Mouse (Mus musculus) adrenal gland, adult 2 months (tissue): Measurements from ENCODE around the gene Pdzd2. TPM values are rescaled to one million over a fixed set of nuclear protein-coding genes. Genes with fewer than 3 reads are reported as not detected.

ENCODE experiments used
- DNase-seq: peaks from one replicate; pipeline ENCODE4 v3.0.0; 2021
- polyA plus RNA-seq: library from polyadenylated mRNA; depleted of rRNA; stranded (reverse); fragments of >200 nt; gene quantifications from 2 replicates; pipeline ENCODE4 v1.2.3, GENCODE M21; 2012
- total RNA-seq, 2 experiments: library from RNA; stranded (reverse); gene quantifications; 2 replicates each; pipeline ENCODE4 v1.2.3; 2021

Pdzd2 gene
- total and polyA plus RNA-seq, 3 experiments, result 7.0 to 21.4 (median 13.3) TPM

DNA sequence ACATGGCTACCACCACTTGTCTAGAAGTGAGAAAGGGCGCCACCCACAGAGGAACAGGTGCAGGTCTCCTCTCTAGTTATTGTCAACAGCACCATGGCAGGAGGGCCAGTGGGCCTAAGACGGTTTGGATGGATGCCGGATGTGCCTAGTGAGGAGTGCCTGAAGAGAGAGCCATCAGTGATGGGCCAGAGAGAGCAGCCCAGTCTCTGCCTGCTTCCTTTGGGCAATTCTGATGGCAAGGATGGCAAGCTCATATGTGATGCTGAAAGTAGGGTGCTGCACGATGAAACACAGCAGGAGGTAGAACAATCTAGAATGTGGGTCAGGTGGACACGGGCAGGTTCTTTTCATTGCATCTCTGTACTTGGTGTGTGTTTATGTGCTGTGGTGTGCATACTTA lies 117.0 kb downstream of the Pdzd2 start:
- no peak for DNase-seq

DNA sequence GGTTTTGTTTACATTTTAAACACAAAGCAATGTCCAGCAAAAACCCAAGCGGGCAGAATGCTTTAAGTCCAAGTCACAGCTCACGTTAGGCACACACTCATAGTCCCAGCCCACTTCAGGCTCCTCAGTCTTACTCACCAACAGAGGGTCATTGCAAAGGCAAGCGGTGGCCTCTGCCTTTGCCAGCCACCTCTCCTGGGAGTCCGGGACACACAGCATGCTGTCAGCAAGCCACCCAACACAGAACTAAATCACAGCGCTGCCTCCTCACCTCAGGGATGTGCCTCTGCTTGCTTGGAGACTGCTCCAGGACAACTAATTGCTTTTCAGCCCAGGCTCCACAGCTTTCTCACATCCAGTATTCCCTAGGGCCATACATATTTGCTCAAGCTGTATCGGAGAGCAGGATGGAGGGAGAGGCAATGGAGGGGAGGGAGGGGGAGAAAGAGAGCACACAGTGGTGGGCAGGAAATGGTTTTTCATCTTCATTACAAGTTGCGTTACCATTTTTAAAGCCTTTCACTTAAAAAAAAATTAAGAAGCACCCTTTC lies 117.6 kb downstream of the Pdzd2 start:
- DNase-seq, result no peak

DNA sequence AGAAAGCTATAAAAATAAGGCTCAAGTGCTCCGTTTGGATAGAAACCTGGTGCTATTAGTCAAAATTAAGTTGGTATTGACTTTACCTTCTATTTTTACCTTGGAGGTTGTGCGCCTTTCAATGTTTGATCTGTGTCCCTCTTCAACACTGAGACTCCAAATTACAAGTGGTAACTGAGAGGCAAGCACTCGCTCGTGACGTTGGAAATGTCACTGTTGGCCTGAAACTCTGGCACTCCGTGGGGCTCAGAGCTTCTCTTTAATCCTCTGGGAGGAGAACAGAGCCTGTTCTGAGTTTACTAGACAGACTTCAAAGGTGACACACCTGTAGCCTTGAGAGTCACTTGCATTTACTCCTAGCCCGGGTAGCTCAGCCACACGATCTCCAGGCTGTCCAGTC lies 120.5 kb downstream of the Pdzd2 start:
- DNase-seq, result no peak

DNA sequence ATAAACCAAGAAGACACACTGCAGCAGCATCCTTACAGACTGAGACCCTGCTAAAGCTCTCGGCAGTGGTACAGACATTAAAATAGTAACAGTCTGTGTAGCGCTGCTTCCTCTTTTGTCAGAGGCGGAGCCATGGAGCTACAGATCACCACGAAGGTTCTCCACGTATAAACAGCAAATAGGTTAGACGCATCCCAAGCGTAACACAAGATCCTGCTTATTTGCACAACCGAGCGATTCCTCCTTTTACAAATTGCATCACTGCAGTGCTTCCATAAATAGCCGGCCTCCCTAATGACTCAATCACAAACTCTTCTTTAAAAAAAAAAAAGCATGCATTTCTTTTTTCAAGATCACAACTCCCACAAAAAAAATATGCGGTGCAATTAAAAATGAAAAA lies 122.1 kb downstream of the Pdzd2 start:
- DNase-seq, result no peak

DNA sequence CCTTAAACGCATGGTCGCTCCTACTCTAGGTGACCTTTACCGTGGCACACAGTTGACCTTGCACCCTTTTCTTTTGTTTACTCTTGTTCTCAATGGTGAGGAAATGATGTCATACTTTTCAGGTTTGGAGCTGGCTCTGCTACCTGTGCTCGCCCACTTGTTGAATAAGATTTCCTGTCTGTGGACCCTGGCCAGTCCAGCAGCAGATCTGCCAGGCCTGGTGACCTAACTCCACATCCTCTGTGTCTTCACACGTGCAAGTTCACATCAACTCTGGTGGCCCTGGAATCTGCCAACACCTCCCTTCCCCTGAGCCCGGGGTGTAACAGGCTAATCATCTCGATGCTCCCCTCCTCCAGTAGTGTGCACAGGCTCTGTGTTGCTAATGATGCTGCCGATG lies 122.5 kb downstream of the Pdzd2 start:
- no peak for DNase-seq

DNA sequence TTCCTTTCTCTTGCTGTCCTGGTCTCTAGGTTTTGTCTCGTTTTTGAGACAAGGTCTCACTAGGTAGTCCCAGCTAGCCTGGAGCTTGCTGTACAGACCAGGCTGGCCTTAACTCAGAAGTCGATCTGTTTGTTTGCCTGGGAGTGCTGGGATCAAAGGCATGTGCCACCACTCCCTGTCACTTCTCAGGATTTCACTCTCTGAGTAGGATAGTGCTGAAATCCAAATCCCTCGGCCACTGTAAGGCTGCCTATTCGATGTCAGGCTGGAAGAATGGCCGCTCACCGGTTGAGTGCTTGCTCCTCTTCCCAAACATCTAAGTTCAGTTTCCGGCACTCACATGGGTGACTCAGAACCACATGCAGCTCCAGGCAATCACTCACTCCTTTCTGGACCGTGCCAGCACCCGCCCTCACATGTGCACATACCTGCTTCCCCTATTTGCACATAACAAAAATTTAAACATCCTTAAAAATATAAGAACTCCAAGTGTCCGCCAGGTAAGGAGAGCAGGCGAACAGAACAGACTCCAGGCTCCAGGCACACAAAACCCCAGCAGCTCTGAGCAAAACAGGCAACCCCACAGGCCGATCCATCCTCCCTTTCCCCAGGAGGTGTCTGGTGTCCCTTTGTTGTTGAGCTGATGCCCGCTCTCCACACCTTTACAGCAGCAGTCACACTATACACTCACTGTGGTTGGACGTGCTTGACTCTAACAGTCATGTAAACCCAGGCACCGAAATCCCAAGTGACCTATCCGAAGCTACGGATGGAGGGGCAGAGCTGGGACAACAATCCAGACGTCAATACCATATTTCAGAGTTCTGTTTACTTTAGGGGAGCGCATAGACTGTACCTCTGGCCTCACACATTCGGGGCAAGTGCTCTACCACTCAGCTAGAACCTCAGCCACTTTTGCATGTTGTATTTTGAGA lies 124.5 kb downstream of the Pdzd2 start:
- DNase-seq, result no peak

DNA sequence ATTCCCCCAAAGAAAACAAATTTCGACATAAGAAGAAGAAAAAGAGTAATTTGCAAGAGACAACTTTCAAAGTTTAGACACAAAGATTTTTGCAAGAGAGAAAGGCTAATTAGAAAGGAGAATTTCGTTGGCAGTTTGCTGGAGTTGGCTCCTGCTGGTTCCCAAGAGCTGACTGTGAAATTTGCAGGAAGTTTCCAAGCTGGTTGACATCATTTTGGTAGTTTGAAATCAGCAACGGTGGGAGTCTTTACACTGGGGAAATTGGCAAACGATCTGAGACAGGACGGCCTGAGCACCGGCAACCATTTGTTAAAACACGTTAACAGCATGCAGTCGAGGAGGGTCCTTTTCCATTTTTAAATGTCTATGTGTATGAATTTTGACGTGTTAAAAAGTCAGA lies 125.7 kb downstream of the Pdzd2 start:
- DNase-seq, result no peak

DNA sequence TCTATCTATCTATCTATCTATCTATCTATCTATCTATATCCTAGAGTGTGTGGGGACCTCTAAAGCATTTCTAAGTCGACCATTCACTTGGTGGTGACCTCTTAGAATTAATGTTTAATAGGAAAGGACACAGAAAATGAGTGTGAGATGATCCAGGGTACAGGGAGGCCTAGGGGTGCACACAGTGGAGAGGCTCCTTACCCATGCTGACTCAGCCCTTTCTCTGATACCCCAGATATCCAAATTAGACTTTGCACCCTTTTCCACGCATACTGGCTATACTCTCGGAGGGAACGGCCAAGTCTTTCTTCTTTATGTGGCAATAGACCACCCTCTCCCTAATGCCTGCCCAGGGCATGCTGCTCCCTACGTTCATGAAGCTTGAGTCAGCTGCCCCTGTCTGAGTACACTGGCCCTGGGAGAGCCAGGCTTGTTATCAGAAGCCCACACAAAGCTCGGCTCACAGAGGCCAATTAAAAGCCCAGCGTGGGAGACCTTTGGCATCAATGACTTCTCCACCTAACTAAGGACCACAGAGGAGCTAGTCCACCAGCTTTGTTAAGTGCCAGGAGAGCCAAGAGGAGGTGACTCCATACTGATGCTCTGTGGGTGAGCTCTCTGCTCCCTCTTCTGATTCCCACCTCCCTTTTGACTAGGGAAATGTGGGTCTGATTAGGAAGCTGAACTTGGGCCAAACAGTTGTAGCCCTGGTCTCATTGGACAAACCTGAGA lies 126.6 kb downstream of the Pdzd2 start:
- no peak for DNase-seq

DNA sequence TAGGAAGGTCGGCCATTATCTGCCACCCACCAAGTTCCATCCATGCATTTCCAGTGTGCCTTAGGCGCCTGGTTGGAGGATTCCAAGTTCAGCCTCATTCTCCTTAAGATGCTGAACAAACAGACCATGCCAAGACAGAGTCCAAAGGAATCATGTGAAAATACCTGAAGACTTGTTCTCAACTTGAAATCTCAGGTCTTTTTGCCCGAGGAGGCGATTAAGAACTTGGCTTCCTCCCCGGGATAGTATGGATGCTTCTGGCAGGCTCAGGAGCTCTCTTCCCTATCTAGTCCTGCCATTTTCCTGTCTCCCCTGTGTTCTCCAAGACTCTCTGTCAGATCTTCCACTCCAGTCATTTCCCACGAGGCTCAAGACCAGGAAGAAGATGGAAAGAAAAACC lies 131.6 kb downstream of the Pdzd2 start:
- no peak for DNase-seq

DNA sequence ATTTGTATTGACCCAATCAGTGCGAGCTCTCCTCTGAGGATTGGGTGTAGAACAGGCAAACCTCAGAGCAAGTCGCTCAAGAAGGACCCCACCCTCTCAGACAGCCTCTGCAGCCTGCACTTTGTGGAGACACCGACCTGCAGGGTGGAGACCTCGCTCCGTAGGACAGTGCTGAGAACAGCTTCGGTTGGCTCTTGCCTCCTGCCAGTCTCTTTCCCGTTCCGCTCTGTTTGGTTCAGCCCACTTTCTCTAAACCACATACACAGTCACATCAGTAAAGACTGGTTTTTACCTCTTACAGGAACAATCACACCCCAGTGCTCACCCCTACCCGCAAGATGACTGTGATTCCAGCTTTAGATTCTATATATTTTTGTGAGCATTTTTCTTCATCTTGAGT lies 133.4 kb downstream of the Pdzd2 start:
- no peak for DNase-seq

DNA sequence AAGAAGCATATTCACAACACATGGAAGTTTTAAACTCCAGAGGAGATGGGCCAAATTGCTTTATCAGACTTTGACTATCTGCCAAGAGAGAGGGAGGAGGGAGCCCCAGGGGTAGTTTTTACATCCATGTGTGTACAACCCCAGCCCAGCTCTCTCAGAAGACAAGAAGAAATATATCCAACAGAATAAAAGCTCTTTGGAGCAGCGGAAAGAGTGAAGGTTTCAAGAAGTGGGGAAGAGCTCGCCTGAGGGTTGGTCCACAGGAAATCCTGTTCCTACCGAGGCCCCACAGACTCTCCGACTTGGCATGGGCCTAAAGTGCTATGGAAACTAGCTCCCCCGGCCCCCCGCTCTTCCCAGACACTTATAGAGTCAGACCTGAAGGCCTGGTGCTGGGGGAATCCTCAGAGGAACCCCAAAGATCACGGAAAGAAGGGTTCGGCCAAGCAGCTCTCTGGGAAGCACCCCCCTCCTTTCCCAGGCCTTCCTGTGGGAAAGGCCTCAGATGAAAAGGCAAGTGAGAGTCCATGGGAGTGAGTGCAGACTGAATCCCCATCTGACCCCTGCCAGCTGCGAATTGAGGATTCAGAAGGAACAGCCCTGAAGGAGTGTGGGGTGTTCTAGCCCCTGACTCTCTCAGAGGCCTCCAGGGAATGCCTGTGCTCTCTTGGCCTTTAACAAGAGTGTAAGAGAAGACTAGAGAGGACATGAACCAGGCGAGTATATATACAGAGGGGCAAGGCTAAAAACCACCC lies 134.3 kb downstream of the Pdzd2 start:
- no peak for DNase-seq

DNA sequence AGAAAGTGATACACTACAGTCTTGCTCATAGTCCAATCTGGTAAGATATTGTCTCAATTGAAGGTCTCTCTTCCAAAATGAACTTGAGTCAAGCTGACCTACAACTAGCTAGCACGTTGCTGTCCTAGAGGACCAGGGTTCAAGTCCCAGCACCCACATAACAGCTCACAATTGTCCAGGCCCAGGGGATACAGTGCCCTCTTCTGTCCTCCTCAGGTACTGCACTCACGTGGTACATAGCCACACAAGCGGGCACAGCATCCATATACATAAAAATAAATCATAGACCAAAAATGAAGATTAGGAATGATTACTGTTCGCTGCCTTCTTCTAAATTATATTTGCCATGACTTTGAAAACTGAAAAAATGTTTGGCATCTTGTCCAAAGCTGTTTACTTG lies 136.1 kb downstream of the Pdzd2 start:
- DNase-seq, result no peak

DNA sequence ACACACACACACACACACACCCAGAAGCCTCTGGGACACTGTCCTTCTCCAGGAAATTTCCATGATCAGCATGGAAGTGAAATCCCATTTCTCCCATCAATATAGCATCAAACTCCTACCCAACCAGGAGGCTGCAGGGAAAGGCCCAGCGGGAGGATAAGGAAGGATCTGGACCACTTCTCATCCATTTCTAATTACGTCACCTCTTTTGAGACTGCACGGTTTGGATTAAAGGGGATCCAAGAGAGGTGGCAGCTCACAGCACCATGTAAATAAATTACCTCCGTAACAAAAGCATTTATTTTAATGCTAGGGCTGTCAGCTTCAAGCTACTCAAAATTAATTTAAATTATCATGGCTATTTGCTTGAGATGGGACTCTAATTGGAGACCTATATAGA lies 146.6 kb downstream of the Pdzd2 start:
- no peak for DNase-seq

DNA sequence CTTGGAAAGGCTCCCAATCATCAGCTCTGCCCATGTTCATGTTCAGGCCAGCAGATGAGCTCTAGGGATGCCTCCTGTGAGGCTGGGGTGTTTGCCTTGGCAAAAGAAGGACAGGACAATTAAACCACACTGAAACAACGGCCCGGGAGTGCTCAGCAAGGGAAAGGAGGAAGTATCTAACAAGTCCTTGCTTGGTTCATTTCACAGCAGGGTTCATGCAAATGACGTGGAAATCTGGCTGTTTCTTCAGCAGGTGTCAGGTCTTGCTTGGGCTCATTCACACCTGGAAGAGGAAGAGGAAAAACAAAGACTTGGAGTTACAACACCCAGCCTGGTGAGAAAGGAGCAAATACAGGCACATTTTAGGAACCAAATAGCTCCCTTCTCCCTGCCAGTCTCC lies 147.1 kb downstream of the Pdzd2 start:
- no peak for DNase-seq

DNA sequence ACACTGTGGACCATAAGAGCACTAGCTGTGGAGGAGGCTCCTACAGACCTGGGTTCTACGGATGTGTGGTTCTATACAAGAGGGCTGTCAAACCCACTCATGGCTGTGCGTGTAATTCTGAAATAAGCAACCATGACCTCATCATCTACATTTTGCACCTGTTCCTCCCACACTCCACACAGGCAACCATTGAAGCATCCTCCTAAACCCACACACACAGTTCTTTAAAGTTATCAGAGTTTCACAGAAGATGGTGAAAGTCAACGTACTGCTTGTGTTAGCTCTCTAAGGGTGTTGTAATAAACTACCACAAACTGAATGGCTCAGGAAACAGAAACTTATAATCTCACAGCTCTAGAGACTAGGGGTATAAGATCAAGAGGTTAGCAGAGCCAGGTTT lies 151.1 kb downstream of the Pdzd2 start:
- DNase-seq, result no peak

DNA sequence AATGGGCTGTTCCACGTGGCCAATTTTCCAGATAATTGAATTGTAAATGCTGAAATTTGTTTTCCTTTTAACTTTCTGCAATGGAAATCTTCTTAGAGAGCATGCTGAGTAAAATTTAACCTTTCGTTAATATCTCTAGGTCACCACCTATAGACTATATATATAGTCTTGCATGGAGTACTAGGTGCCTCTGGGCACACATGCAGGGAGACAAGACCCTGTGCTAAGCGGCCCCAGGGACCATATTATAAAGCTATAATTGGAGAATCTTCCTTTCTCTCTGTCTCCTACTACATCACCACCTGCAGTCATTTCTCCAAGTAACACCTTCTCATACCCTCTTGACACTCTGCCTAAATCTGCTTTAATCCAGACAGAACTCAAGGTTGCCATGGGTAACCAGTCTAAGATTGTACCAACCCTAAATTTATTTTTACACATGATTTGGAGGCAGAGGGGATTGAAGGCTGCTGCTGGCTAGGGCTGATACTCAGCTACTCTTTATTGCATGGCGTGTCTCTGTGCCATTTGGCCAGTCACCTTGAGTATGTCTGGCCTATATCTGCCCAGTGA lies 152.8 kb downstream of the Pdzd2 start:
- no peak for DNase-seq

DNA sequence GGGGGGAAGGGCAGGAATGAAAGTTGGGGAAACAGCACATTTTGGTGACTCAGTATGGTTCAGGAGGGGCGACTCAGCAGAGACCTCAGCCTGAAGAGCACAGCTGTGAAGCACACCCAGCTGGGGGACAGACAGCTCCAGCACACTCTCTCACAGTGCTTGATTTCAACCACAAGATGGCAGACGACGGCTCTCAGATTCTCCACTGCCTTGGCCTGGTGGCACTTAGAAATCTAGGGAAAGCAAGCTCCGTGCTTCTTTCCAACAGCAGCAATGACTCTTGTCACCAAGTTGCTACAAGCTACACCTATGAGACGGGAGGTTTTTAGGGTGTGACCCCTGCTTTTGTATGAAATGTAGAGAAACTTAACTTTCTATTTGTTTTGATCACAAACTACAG lies 153.6 kb downstream of the Pdzd2 start:
- peak; percentile 64 for DNase-seq

DNA sequence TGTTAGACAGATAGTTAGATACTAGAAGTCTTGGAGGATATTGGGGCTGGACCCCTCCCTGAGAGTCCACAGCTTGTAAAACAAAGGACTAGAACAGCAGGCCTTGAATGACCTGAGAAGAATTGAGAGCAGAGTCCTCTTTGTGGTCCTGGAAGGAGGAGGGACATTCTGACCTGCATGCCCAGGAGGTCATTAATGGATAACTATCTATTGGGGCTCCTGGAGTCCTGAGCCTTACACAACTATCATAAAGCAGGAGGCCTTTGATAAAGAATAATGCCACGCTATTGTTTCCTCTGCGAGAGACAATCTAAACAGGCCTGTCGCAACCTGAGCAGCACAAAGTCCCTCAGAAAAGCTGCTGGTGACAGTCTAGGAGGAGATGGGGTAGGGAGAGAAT lies 156.7 kb downstream of the Pdzd2 start:
- DNase-seq, result no peak

DNA sequence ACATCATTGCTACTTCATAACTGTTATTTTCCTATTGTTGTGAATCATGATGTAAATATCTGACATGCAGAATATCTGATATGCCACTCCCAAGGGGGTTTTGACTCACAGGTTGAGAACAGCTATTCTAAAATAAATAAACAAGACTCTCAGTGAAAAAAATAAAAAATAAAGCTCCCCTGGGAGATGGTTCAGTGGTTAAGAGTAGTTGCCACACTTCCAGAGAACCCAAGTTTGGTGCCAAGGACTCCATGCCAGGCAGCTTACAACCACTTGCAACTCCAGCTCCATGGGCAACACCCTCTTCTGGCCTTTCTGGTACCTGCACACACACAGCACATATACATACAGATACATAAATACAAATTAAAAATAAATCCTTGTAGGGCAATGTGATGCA lies 157.3 kb downstream of the Pdzd2 start:
- DNase-seq, result no peak

DNA sequence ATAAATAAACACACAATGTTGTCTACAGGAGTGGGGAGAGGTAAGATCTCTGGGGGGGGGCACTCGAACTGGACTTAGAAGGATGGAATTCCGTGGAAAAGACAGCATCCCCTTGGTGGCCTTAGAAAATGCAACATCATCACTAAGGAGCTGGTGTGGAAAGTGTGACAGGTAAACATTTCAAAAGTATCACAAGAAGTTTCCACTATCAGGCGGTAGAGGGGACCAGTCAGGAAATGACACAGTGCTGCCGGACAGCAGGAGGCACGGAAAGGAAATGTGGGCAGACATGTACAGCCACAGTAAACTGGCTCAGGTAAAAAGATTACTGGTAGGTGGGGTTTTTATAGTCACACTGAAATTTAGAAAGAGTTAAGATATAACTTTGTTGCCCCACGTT lies 160.5 kb downstream of the Pdzd2 start:
- no peak for DNase-seq

DNA sequence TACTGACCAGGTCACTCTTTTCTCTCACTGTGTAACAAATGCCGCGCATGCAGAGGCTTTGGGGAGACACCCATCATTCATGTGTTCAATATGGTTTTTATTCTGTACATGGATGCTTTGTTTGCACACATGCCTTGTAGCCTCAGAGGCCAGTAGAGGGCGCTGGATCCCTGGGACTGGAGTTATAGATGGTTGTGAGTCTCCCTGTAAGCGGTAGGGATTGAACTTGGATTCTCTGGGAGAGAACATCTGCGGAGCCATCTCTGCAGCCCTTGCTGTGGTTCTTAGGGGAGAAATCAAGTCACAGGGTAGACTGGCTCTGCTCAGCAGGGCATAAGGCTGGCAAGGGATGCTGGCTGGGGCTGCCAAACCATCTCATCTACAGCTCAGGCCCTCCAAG lies 161.4 kb downstream of the Pdzd2 start:
- peak; percentile 32 for DNase-seq

DNA sequence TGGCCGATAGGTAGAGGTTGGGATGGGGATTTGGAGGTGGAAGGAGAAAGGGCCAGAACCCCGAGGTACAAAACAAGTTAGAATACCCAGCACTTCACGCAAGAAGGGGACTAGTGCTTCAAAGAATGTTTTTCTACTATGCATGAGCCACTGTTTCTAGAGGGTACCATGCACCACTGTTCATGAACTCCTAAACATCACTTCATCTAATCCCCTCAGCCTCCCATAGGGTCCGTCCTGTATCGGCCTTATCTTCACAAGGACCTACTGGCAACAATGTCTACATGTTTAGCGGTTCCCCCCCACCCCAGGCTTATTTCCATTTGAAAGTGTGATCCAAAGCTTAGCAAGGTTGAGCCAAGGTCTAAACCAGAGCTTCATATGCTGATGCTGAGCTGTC lies 162.0 kb downstream of the Pdzd2 start:
- DNase-seq, result no peak
